Mouse (Mus musculus) spleen, postnatal 4 days (tissue): Measurements from ENCODE around the gene Spint1.

Experiments
- DNase-seq, 2 experiments: peaks; one replicate each; pipeline ENCODE4 v3.0.0; 2022; ENCODE audit warnings: low spot score in 2 of 2

The Spint1 gene

DNA sequence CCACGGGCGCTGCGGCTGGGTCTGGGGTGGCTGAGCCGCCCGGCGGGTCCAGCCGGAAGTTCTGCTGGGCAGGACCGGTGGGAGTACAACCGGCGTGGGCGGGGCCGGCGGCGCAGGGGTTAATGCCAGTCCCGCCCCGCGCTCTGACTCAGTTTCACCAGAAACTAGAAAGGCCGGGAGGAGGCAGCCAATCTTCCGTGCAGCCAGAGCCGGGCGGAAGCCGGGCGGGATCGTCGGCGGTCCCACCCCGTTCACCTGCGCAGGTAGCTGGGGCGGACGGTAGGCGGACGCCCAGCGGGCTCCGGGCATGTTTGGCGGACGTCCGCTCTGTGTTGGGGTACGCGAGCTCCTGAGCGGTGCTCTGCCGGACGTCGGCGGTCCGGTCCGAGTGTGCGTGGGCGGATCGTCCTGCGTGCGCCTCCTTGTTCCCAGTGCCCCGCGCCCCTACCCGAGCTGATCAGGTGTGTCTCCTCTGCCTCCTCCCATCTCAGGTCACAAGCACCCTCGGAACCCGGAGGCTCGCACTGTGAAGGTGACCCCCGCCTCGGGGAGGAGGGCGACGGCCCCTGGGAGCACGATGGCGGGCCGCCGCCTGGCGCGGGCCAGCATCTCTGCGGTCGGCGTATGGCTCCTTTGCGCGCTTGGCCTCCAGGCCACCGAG is at the start of gene Spint1:
TSS of gene Spint1 (plus strand) at position 153 of the 661 bp plus-strand sequence.
- DNase-seq, result no peak

DNA sequence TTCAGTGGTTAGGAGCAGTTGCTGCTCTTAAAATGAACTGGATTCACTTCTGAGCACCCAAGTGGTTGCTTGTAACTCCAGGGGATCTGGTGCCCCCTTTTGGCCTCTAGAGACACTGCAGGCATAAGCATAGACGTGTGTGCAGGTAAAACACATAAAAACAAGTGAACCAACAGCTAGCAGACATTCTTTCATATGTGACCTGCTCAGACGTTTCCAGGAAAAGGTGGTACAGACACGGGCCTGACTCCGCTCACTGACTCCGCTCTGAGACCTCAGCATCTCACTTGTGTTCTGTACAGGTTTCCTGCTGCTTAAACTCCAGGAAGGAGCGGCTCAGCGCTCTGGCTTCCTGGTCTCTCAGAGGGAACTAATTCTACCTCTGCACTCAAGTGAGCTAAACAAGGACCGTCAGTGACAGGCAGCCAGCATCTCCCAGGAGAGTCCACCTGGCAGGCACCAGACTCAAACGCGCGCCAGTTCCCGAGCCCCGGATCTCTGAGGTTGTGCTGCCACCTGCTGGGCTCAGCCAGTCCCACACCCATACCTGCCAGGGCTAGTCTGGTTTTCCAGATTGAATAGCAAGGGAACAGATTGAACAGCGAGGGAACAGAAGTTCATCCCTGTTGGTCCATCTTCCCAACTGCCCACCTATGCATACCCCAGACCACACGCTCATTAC is 48.0 kb upstream of the Spint1 start:
- DNase-seq, result peak; percentile 88 to 96

GRCm38 (mm10) chr2:119190969-119191368 is 46.2 kb upstream of the Spint1 start:
- DNase-seq, result no peak

DNA sequence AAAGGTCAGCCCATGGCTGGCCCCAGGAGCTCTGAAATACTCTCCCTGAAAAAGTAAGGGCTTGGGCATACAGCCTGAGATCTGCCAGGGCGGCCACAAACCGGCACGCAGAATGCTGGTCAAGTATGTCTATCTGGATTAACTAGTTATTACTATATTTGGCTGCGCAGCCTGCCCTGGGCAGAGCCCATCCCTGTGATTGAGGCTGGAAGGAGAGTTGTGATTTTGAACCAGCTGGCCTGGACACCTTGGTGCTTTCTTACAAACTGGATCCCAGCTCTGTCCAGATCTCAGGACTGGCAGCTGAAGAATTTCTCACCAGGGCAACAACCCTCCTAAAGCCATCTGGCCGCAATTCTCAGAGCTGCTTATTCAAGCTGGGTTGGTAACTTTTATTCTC is 43.0 kb upstream of the Spint1 start:
- no peak for DNase-seq

DNA sequence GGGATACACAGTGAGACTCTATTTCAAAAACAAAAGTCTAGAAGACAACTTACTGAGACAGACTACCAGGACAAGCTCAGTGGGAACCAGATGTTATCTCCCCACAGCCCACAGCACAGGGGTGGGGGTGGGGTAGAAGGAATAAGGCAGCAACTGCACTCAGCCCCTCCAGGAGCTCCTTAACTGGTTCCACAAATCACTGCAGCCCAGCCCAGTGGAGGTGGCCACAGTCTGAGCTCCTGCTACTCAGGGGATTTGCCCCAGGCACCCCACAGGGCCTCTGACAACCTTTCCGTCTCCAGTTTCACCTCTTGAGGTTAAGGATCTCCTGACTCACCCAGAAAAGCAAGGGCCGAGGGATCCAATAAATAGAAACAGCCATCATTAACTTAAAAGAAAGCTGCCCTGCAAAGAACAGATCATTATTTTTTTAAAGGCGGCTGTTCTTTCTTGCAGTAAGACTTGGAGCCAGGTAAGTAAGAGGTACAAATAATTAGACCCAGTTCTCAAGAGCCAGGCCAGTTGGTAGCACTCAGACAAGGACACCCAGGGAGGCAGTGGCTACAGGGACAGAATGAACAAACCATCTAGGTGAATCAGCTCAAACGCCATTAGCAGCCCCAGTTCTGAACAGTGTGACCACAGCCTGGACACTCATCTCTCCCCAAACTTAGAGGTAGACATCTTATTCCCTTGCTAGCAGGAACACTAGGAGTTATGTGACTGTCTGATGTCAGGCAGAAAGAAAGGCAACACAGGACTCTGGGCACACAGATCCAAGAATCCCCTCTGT is 40.6 kb upstream of the Spint1 start:
- DNase-seq, result no peak

- DNase-seq, result no peak
Observed at GRCm38 (mm10) chr2:119197493-119197892, 39.7 kb upstream of the Spint1 start.

- no peak for DNase-seq
Observed at GRCm38 (mm10) chr2:119198049-119198448, 39.1 kb upstream of the Spint1 start.

DNA sequence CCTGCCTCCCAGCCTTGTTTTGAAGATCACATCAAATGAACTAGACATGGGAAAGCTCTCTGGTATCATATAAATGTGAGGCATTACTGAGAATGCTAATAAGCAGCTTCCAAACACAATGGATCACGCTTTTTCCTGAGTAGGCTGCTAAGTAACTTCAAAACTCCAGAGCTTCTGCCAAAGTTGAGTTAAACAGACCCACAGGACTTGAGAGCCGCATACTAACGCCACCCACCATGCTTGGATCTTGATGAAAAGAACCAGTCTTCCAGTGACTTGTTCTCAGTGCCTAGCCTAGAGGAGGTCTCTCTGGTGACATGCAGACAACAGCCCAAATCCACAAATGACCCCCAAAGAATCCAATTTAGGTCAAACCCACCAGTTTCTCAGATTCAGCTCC is 38.2 kb upstream of the Spint1 start:
- no peak for DNase-seq

GRCm38 (mm10) chr2:119202914-119203453 is 34.2 kb upstream of the Spint1 start:
- DNase-seq, result no peak

DNA sequence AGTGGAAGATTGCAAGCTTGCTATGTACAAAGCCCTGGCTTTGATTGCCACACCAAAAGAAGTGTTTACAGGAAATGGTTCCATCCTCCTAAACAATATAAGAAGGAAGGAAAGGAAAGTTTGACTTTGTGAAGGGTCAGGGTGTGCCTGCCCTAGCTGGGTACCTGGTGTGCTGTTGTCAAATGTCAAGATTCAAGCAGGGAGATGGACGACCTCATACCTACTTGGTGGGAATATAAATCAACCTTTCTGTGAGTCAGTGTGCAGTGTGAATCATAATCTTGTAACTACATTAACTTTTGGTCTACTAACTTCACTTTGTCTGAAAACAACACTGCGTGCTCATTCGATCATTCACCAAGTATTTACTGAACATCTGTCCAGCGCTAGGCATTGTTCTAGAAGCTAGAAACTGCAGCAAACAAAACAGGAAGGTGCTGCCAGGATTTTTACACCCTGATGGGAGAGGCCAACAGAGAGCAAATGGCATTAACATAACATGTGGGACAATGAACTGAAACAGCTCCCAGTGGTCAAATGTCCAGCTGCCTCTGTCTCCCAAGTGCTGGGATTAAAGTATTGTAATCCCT is 33.2 kb upstream of the Spint1 start:
- no peak for DNase-seq

DNA sequence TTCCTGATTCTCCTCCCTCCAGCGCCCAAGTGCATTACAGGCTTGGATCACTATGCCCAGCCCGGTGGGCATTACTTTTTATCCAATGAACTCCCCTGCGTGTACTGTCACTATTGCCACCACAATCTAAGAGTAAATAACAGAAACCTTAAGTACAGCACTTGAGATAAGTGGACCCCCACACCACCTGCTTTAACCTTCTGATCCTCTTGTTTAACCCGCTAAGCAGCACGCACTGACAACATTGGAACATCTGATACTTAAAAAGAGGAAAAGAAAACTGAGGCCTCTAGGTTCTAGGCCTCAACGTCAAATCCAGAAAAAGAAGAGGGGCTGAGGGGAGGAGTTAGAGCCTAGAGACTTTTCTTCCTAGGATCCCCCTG is 29.2 kb upstream of the Spint1 start:
- DNase-seq, result no peak

GRCm38 (mm10) chr2:119208344-119209175 is 28.6 kb upstream of the Spint1 start, which contains the start of the genes Zfyve19 and Dnajc17:
Zfyve19 (plus strand) TSS chr2:119208617.
Dnajc17 (minus strand) TSS chr2:119208795.
- peak; percentile 93 to 96 for DNase-seq

- DNase-seq, result no peak
Observed at GRCm38 (mm10) chr2:119209176-119209507, 28.0 kb upstream of the Spint1 start.

GRCm38 (mm10) chr2:119229775-119230704 is 7.1 kb upstream of the Spint1 start, which contains the start of gene Ppp1r14d:
Ppp1r14d (minus strand) TSS chr2:119229906.
- no peak for DNase-seq

DNA sequence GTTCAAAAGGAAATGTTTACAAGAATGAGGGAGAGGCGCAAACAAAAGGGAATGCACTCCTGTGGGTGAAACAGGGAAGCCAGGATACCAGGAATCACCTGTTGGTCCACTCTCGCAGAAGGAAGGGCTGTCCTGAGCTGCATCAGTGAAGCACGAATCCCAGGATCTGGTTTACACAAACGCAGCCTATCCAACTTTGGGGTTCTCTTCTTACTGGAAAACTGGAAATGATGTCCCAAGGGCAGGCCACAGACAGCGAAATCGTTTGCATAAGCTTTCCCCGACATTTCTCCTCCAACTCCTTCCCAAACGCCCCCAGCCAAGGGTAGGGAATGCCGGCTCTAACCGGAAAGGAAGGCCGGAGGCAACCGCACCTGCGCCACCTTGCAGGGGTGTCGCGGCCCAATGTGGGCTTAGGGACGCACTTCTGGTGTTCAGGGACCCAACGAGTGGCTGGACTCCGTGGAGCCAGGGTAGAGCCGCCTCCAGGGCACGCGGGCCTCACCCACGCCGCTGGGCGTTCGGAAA is 416 bp upstream of the Spint1 start:
- no peak for DNase-seq

DNA sequence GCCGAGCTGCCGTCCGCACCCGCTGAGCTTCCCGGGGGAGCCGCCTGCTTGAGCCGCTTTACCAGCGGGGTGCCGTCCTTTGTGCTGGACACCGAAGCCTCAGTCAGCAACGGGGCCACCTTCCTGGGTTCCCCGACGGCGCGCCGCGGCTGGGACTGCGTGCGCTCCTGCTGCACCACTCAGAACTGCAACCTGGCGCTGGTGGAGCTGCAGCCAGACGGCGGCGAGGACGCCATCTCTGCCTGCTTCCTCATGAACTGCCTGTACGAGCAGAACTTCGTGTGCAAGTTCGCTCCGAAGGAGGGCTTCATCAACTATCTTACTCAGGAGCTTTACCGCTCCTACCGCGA is 684 bp downstream of the Spint1 start:
- DNase-seq, result no peak

DNA sequence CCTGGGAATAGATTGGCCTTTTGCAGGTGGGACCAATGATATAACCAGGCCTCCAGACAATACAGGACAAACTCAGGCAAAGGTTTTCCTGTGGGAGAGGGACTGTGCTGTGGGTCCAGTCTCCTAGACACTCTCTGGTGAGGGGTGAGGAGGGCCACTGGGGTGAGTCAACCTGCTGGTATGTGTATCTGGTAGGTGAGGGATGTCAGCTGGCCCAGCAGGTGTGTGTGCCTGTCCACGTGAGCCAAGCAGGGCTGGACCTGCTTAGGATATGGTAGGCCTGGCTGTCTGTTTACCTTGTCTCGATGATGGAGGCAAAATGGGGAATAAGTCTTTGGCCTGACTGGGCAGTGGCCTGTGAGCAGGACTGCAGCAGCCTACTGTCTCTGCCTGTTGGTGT is 1.5 kb downstream of the Spint1 start:
- DNase-seq, result no peak

GRCm38 (mm10) chr2:119240075-119240818 is 3.1 kb downstream of the Spint1 start:
- no peak for DNase-seq

- no peak for DNase-seq
Observed at GRCm38 (mm10) chr2:119240819-119241186, 3.6 kb downstream of the Spint1 start.
